14 mouse cellular contexts compared by ENCODE assay signal in the genomic region with DNA sequence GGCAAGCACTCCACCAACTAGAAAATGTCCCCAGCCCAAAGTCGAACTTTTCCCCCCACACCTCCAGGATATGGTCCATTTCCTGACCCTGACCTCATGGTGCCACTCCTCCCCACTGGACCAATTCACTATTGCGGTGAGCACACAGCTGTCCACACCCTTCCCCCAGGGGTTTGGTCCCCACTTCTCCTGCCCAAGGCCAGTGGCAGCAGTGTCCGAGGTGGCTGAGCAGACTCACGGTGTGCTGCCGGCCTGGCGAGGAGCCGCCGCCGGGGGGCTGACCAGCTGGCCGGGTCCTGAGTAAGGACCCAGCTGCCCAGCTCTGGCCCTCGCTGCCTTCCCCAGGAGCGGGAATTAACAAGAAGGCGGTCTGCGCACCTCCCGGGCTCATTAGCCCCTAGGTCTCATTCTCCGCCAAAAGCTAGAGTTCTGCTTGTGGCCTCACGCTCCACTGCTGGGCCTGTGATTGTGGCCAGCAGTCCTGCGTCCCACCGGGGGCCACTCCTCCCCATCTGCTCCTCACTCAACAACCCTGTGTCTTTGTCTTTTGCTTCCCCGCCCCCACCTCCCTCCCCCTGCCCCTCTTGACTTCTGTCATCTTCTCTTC.
DNase-seq lines count a peak whose midpoint lies in the region; ATAC-seq and TF ChIP-seq lines count a peak whose summit lies in the region.
"Had no signal": no experiment of that assay in that cellular context is flagged by ENCODE, and none has a peak within 500 bp of the region (broad histone marks: within the 10 kb centered on the region; RNA-seq: fewer than 3 reads in every experiment).

No protein-coding gene starts in this region.

- 14% methylated on average over 20 of the region's 20 CpGs for WGBS in kidney, adult 2 months
- 6% methylated on average over 20 of the region's 20 CpGs for WGBS in kidney, embryonic 15.5 days
- 14% methylated on average over 18 of the region's 20 CpGs for WGBS in forebrain, embryonic 14.5 days
- 8% methylated on average over 20 of the region's 20 CpGs for WGBS in midbrain, embryonic 14.5 days

- H3K9me3 ChIP-seq in kidney, embryonic 15.5 days (replicated peaks): no peaks in the 10 kb centered on the region
- no peaks in the 10 kb centered on the region for H3K9me3 ChIP-seq in forebrain, embryonic 14.5 days (replicated peaks; ENCODE audit: control insufficient read depth, low read length)
- H3K9me3 ChIP-seq in midbrain, embryonic 14.5 days (ENCODE audit: control insufficient read depth, low read length): no peaks in the 10 kb centered on the region
- H3K9me3 ChIP-seq: lung, embryonic 15.5 days; megakaryocyte, embryonic 14.5 days had no signal

- H3K27ac ChIP-seq in kidney, adult 2 months (ENCODE audit: insufficient read depth, low read depth, low read length): no peak overlapping the region
- H3K27ac ChIP-seq in kidney, embryonic 15.5 days: no peak overlapping the region
- H3K27ac ChIP-seq in forebrain, embryonic 14.5 days (ENCODE audit: low read depth, low read length): no peak overlapping the region
- no peak overlapping the region for H3K27ac ChIP-seq in midbrain, embryonic 14.5 days (replicated peaks; ENCODE audit: low read depth, low read length)
- H3K27ac ChIP-seq: layer of hippocampus, adult 2 months; lung, embryonic 15.5 days had no signal

- no peak for ATAC-seq in kidney, embryonic 15.5 days (replicated peaks; ENCODE audit: low FRiP score)
- ATAC-seq in forebrain, embryonic 14.5 days: no peak; the same call in 1 of the 2 replicates
- ATAC-seq in midbrain, embryonic 14.5 days (ENCODE audit: low FRiP score, low TSS enrichment): no peak
- no peak for ATAC-seq in inflammation-experienced regulatory T-cells, adult 6 months
- ATAC-seq: intestine, postnatal 0 days had no signal

- H3K4me1 ChIP-seq in kidney, adult 2 months (ENCODE audit: control insufficient read depth, insufficient read depth, low read length): no peaks in the 10 kb centered on the region
- H3K4me1 ChIP-seq in kidney, embryonic 15.5 days: peaks cover 6% of the 10 kb centered on the region; the same call in 1 of the 2 replicates
- no peaks in the 10 kb centered on the region for H3K4me1 ChIP-seq in forebrain, embryonic 14.5 days (ENCODE audit: control insufficient read depth, insufficient read depth, low read length)
- peaks cover 8% of the 10 kb centered on the region for H3K4me1 ChIP-seq in midbrain, embryonic 14.5 days (ENCODE audit: control insufficient read depth, insufficient read depth, low read length)
- H3K4me1 ChIP-seq: lung, embryonic 15.5 days; megakaryocyte, embryonic 14.5 days had no signal

- no peak for TF ChIP-seq CTCF in kidney, adult 2 months (conservative IDR thresholded peaks at IDR 0.05; ENCODE audit: insufficient read depth, insufficient read length, low read depth, low read length)

- H3K4me2 ChIP-seq in kidney, embryonic 15.5 days: no peak overlapping the region
- no peak overlapping the region for H3K4me2 ChIP-seq in forebrain, embryonic 14.5 days (ENCODE audit: low read length)
- H3K4me2 ChIP-seq in midbrain, embryonic 14.5 days (ENCODE audit: low read length): no peak overlapping the region
- H3K4me2 ChIP-seq: lung, embryonic 15.5 days had no signal

- no peaks in the 10 kb centered on the region for H3K36me3 ChIP-seq in kidney, adult 2 months (ENCODE audit: control insufficient read depth, insufficient read depth, low read length)
- no peaks in the 10 kb centered on the region for H3K36me3 ChIP-seq in kidney, embryonic 15.5 days
- H3K36me3 ChIP-seq in forebrain, embryonic 14.5 days (ENCODE audit: control insufficient read depth, insufficient read depth, low read length): no peaks in the 10 kb centered on the region
- no peaks in the 10 kb centered on the region for H3K36me3 ChIP-seq in midbrain, embryonic 14.5 days (ENCODE audit: control insufficient read depth, insufficient read depth, low read length)
- H3K36me3 ChIP-seq: lung, embryonic 15.5 days had no signal

- H3K4me3 ChIP-seq in kidney, adult 2 months (ENCODE audit: insufficient read depth, low read depth, low read length): no peak overlapping the region
- H3K4me3 ChIP-seq in kidney, embryonic 15.5 days (replicated peaks): no peak overlapping the region
- H3K4me3 ChIP-seq in forebrain, embryonic 14.5 days (ENCODE audit: low read depth, low read length): no peak overlapping the region
- no peak overlapping the region for H3K4me3 ChIP-seq in midbrain, embryonic 14.5 days (replicated peaks; ENCODE audit: low read depth, low read length)
- H3K4me3 ChIP-seq: layer of hippocampus, adult 2 months; lung, embryonic 15.5 days; megakaryocyte, embryonic 14.5 days had no signal

- no peak for TF ChIP-seq POLR2A in kidney, adult 2 months (IDR thresholded peaks at IDR 0.05; ENCODE audit: low read depth, low read length)

- H3K9ac ChIP-seq in kidney, embryonic 15.5 days: no peak overlapping the region
- no peak overlapping the region for H3K9ac ChIP-seq in forebrain, embryonic 14.5 days (ENCODE audit: low read length)
- no peak overlapping the region for H3K9ac ChIP-seq in midbrain, embryonic 14.5 days (replicated peaks; ENCODE audit: low read length)
- H3K9ac ChIP-seq: lung, embryonic 15.5 days had no signal

- H3K27me3 ChIP-seq in kidney, adult 2 months (replicated peaks; ENCODE audit: control insufficient read depth, insufficient read depth, low read length): no peaks in the 10 kb centered on the region
- H3K27me3 ChIP-seq in kidney, embryonic 15.5 days: peaks cover 51% of the 10 kb centered on the region
- H3K27me3 ChIP-seq in forebrain, embryonic 14.5 days (replicated peaks; ENCODE audit: control insufficient read depth, insufficient read depth, low read length): no peaks in the 10 kb centered on the region
- H3K27me3 ChIP-seq in midbrain, embryonic 14.5 days (ENCODE audit: control insufficient read depth, insufficient read depth, low read length): no peaks in the 10 kb centered on the region

- DNase-seq in kidney, adult 2 months: peak; percentile 1
- peak; percentile 42 for DNase-seq in embryo, embryonic 10.5 days (ENCODE audit: low spot score)
- peak; percentile 30 for DNase-seq in forebrain, embryonic 14.5 days (ENCODE audit: low spot score)
- peak; percentile 26 for DNase-seq in midbrain, embryonic 14.5 days
- no peak for DNase-seq in thymus, postnatal 10 days (ENCODE audit: low spot score in 2 of 2)
- DNase-seq in layer of hippocampus, adult 18-20 months (ENCODE audit: low spot score in 2 of 2): no peak
- DNase-seq: adrenal gland, postnatal 25 days; heart, adult 18-20 months had no signal

Comparison
In these comparisons a context has a peak if more than half of its experiments do, and no peak if none do; other contexts are left out.
1. DNase-seq: peak in kidney, adult 2 months (single experiment), embryo, embryonic 10.5 days (single experiment), forebrain, embryonic 14.5 days (single experiment) and midbrain, embryonic 14.5 days (single experiment); none in thymus, postnatal 10 days (0 of 2) and layer of hippocampus, adult 18-20 months (0 of 2).